Mouse (Mus musculus) kidney, adult 18-20 months (tissue): ENCODE data around the gene Gm28374.

ENCODE experiments used
- DNase-seq: peaks from one replicate; pipeline ENCODE4 v3.0.0; 2021

Gene Gm28374

DNA sequence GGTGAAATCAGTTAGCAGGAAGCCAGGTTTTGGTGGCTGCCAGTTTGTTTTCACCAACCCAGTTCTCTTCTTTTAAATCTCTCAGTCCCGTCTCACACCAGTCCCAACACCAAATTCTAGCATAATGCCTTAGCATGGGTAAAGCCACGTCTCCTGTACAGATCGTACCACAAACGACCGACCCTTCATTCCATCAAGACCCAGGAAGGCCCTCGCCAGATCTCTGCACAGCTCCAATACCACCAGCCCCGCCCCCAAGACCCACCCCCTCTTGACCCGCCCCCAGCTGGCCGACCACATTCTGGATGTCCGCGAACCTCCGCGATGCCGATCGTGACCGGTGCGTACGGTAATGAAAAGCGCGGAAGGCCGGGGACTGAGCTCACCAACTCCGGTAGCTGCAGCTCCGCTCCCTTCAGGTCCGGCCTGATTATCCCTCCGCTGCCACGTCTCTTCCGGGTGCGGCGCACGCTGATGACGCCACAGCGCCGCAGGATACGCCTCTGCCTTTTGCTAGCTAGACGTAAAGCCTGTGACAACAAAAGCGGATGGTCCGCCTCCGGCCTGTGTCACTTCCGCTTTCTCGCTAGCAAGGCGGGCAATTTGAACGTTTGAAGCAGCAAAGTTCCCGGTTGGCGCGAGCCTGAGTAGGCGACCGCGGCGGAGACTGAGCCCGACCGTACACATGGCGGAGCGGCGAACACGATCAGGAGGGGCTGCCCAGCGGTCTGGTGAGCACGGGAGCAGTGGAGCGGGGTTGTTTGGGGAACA is 2.6 kb upstream of the Gm28374 start, which contains the start of the genes Zfpl1 and Cdca5:
Zfpl1 (minus strand) TSS at position 479 of the 771 bp plus-strand sequence.
Cdca5 (plus strand) TSS at position 506 of the 771 bp plus-strand sequence.
- peak; percentile 97 for DNase-seq

DNA sequence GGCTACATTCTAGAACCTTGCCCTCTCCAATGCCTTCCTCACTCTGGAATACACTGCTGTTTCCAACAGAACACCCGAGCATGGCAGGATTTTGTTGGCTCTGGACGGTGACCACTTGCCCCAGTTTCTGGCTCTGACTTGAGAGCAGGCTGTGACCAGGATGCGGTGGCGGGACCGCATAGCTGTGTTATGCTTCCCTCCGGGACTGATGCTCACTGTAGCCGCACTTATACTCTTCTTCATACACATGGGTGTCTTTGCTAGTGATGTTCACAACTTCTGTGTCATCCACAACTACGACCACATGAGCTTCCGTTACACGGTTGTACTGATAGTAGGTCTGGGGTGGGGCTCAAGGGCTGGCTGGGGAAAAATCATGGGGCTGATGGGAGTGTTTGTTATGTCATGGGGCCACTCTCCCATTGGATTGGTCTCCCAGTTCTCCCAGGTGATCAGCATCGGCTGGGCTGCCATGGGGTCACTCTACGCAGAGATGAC is 2.0 kb downstream of the Gm28374 start, which contains the start of gene Tmem262:
Tmem262 (plus strand) TSS at position 51 of the 498 bp plus-strand sequence.
- DNase-seq: no peak

DNA sequence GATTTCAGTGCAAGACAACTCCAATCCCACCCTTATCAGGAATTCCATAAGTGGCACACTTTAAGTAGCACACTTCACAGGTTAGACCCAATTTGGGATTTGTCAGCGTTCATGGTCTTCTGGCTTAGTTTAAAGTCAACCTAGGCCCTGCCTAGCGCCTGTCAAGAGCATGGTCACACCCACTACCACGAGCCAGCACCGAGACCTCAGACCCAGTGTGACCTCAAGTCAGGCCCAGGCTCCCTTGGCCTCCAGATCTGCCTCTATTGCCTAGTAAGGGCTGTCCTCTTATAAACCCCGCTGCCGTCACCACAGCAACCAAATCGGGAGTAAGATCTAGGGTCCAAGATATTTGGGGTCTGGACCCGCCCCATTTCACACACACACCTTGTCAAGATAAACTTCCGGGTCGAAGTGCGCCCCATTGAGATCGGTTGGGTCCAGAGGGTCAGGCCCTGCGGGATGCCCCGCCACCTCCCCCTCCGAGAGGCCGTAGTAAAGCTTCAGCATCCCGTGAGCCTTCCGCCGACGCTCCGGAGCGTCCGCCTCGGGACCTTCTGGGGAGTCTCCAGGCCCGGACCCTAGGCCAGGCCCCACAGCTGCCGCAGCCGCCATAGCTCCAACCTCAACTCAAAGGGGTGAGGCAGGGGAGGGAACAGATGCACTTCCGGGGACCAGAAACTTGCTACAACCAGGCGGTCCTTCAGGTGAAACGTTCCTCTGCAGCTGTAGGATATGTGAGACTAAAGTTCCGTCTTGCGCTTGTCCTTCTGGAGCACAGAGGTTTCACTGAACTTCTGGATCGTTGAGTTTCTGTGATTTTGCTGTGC is 5.3 kb downstream of the Gm28374 start, which contains the start of gene Vps51:
Vps51 (minus strand) TSS at position 668 of the 830 bp plus-strand sequence.
- DNase-seq: peak; percentile 91

DNA sequence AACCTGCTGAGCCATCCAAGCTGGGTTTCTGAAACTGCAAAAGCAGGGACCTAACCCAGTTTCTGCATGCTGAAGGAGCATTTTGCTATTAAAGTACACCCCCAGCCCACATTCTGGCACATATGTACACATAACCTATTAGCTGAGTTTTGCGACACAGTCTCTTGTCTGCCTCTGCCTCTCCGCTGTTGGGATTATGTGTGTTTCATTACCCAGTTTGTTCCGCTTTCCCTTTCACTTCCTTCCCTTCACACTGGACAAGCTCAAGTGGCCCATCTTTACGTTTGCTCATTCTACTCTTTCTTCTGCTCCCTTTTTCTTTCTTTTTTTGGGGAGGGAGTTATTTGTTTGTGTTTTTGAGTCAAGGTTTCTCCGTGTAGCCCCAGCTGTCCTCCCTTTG is 8.2 kb downstream of the Gm28374 start:
- no peak for DNase-seq

DNA sequence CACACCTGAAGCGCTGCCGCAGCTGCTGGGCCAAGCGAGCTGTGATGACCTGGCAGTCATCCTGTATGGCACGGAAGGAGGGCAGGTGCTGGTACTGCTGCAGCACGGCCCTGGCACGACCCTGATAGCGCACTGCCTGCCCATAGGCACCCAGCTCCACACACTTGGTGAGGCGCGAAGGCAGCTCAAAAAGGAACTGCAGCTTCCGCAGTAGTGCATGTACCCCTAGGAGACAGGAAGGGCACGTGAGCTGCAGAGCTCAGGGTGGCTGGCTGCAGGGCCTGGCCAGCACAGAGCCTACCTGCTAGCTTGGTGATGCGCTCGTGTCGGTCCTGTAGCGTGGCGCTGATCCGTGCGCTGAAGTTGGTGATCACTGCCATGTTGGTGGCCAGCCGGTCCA is 10.8 kb downstream of the Gm28374 start:
- DNase-seq: no peak

DNA sequence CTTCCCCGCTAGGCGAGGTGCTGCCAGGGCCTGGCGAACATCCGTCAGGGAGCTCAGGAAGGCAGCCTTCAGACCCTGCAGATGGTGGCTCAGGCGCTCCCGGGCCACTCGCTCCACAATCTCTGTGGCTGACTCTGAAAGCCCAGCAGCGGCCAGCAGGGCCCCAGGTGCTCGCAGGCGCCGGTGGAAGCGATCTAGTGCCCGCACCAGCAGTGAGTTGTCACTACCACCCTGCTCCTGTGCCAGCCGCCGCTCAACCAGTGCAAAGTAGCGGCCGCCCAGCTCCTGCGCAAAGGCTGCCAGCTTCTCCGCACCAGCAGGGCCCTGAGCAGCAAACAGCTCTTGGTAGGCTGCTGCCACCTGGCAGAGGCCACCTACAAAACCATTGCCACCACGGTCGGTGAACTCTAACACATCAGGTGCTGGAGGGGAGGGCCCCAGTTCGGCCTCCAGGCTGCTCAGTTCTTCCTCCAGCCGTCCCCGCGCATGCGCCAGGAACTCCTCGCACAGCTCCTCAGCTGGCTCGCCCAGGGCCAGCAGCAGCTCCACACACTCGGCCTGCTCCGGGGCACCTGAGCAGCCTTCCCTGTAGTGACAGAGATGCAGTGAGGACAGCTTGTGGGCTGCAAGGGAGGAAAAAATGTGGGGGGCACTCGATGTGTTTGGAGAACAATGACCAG is 11.3 kb downstream of the Gm28374 start:
- DNase-seq: no peak

DNA sequence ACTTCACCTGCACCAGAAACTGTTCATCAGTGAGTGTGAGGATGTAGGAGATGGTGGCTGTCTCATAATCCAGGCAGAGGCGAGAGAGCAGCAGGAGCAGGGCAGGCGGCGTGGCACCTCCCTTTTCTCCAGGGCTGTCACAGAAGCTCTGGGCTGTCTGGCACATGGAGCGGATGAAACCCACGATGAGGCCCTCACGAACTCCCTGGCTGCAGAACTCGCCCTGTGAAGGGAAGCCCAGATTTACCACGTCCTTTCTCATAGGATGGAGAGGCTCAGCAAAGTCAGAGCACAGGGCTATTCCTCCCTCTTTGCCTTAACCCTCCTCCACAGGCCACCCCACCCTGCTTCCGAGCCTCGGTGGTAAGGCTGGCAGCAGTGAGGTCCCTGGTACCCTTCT is 12.2 kb downstream of the Gm28374 start:
- DNase-seq: no peak

- DNase-seq: no peak
Observed at GRCm38 (mm10) chr19:6068951-6069350, 13.1 kb downstream of the Gm28374 start.

GRCm38 (mm10) chr19:6067724-6068415 is 14.2 kb downstream of the Gm28374 start, which contains the start of gene Tm7sf2:
Gene Tm7sf2 (minus strand): TSS chr19:6068373.
- peak; percentile 90 for DNase-seq

GRCm38 (mm10) chr19:6067011-6067723 is 14.9 kb downstream of the Gm28374 start:
- DNase-seq: peak; percentile 81

DNA sequence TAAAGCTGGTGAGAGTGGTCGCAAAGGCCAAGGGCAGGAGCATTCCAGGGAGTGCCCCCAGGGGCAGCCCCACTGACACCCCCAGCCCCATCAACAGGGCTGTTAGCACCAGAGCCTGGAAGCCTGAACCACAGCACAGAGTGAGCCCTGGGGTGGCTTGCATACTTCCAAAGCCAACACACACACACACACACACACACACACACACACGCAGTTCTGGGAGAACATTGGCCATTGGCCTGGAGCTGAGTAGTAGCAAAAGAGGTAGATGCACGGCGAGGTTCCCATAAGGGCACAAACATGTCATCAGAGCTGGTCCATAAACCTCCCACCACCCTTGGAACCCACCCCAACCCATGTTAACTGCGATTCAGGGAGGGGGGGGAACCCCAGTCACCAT is 15.5 kb downstream of the Gm28374 start:
- DNase-seq: no peak

- no peak for DNase-seq
Observed at GRCm38 (mm10) chr19:6063081-6063480, 19.0 kb downstream of the Gm28374 start.

DNA sequence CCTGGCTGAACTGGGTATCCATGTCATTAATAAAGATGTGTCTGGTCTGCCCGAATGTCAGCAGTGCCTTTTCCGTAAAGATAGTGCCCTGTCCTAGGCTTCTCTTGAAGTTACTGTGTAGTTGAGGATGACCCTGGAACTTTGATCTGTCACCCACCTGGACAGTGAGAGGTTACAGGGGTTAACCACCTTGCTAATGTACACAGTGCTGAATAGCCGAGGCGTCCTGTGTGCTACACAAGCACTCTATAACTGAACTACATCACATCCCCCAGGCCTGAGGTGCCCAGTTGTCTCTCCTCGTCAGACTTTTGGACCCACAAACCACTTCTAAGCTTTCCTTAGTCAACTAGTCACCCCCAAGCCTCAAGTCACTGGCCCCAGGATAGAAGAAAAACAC is 19.6 kb downstream of the Gm28374 start:
- DNase-seq: no peak

DNA sequence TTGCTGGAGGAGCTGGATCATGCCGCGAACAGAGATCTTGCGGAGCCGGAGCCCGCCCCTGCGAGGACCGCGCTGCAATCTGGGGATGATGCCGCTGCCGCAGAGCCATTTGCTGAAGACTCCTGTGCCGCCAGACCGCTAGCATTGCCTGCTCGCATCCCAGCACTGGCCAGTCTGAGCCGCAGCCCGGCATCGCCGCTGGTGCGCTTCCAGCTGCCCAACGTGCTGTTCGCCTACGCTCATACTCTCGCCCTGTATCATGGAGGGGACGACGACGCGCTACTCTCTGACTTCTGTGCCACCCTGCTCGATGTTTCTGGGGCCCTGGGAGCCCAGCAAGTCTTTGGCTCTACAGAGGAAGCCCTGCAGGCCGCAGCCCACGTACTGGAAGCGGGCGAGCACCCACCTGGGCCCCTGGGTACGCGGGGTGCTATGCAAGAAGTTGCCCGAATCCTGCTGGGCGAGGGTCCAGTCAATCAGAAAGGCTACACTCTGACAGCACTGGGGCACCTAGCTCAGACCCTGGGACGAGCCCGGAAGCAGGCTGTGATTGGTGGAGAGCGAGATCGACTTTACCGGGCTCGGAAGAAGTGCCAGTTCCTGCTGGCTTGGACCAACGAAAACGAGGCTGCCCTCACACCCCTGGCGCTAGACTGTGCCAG is 20.3 kb downstream of the Gm28374 start:
- peak; percentile 42 for DNase-seq

- peak; percentile 96 for DNase-seq
Observed at GRCm38 (mm10) chr19:6061021-6061533, 21.0 kb downstream of the Gm28374 start, which contains the start of gene Znhit2. Gene Znhit2 (plus strand): TSS chr19:6061192.

DNA sequence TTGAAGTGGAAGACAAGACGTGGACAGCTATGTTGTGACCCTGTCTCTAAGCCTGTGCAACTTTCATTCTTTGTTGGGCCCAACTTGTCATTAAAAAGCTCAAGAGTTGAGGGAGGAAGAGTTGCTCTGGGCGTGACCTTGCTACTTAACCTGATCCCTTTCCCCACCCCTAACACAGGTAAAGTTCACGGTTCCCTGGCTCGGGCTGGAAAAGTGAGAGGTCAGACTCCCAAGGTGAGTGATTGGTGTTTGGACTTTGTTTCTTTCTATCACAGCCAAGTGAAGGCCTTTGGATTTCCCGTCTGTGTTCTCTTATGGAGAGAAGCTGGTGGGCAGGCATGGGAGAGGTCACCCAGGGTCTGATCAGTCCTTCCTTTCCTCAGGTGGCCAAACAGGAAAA is 23.1 kb downstream of the Gm28374 start:
- no peak for DNase-seq

DNA sequence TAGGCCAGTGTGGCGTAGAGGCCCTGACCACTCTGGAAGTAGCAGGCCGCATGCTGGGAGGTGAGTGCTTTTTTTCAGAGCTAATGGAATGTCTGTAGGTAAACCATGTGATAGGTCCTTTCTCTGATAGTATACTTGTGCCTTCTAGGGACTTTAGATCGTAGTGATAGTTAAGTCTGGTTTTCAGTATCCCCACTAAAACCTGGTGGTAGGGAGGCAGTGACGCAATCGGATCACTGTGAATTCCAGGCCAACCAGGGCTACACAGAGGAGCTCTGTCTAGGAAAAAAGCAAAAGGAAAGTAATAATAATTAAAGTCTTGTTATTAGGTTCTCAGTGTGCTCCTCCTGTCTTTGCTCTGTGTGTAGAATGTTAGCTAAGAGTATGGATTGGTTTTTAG is 23.5 kb downstream of the Gm28374 start:
- no peak for DNase-seq

DNA sequence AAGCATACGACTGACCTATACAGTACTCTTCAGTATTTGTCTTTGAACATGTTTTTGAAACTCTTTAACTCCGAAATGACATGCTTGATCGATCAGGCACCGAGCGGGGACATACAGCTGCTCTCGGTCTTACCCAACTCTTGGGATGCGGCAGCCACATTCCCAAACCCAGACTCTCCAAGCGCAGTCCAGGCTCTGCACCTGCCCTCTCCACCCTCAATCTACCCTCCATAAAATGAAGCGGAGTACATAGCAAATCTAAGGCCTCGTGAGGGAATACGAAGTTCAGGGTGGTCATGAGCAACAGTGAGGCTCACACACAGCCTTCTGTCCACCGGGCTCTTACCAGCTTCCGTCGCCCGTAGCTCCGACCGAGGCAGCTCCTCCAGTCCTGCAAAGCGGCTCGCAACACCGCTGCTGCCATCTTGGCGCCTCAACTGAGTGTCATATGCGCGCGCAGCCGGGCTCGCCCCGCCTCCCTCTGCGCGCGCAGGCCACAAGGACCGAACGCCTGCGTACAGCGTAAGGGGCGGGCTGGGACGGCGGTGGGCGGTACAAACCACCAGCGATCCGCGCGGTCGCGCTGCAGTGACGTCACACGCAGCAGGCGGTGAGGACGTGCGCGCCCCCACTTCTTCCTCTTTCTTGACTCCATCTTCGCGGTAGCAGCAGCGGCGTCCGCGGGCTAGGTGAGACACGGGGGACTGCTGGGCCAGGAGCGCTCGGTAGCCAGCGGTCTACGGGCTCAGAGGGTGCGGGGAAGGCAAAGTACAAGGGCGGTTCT is 24.6 kb downstream of the Gm28374 start, which contains the start of the genes Mrpl49 and Fau:
Mrpl49 (minus strand) TSS at position 473 of the 784 bp plus-strand sequence.
Fau (plus strand) TSS at position 532 of the 784 bp plus-strand sequence.
- peak; percentile 99 for DNase-seq

DNA sequence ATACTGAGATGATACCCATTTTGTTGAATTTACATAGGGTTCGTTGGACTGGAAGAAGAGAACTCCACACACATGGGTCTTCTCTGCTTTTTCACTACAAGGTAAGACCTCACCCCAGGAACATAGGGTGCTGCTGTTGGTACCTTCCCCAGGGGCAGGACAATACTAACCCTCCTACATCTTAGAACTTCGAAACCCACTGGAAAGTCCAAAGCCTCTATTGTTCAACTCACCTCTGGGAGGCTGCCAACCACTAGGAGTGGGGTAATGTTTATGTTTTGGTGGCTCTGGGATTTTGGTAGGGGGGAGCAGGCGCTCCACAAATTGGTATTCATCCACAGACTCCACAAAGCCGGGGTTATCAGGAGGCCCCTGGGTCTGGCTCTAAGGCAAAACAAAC is 25.4 kb downstream of the Gm28374 start:
- no peak for DNase-seq

GRCm38 (mm10) chr19:6054296-6054695 is 27.8 kb downstream of the Gm28374 start:
- DNase-seq: no peak
